13 mouse cellular contexts compared by ENCODE assay signal in the genomic region with DNA sequence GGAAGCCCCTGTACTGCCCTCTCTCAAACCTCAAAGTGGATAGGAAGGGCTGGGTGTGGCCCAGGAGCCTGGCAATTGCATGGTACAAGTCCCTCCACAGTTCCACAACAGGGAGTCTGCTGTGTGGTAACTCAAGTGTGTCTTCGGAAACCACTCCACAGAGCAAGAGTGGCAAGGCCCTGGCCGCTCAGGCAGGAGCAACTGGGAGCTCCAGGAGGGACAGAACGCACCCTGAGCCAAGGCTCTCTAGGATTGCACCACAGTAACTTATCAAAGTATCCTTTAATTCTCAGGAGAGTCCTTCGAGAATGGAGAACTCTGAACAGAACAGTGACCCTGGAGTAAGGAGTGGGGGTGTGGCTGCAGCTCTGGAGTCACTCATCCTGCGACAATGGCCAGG. TPM values are rescaled to one million over a fixed set of nuclear protein-coding genes. Genes with fewer than 3 reads are reported as not detected.
DNase-seq lines count a peak whose midpoint lies in the region; ATAC-seq and TF ChIP-seq lines count a peak whose summit lies in the region.
"Had no signal": no experiment of that assay in that cellular context is flagged by ENCODE, and none has a peak within 500 bp of the region (broad histone marks: within the 10 kb centered on the region; RNA-seq: fewer than 3 reads in every experiment).

No protein-coding gene starts in this region.

- H3K27ac ChIP-seq in heart, postnatal 0 days (ENCODE audit: low read depth): peak overlapping the region; percentile 79
- H3K27ac ChIP-seq in liver, embryonic 12.5 days: peak overlapping the region; percentile 17; the same call in 1 of the 2 replicates
- no peak overlapping the region for H3K27ac ChIP-seq in liver, postnatal 0 days (ENCODE audit: low read depth)
- H3K27ac ChIP-seq in limb, embryonic 10.5 days: peak overlapping the region; percentile 19; the same call in 1 of the 2 replicates
- H3K27ac ChIP-seq: hindbrain, embryonic 15.5 days had no signal

- H3K4me3 ChIP-seq in heart, postnatal 0 days (ENCODE audit: low read depth, low read length): no peak overlapping the region
- H3K4me3 ChIP-seq in liver, embryonic 12.5 days: no peak overlapping the region
- H3K4me3 ChIP-seq in liver, postnatal 0 days (ENCODE audit: low read depth, low read length): no peak overlapping the region
- no peak overlapping the region for H3K4me3 ChIP-seq in limb, embryonic 10.5 days
- H3K4me3 ChIP-seq: hindbrain, embryonic 15.5 days; myocyte had no signal

- H3K4me1 ChIP-seq in heart, postnatal 0 days (ENCODE audit: control insufficient read depth, insufficient read depth): peaks cover 28% of the 10 kb centered on the region
- peaks cover 75% of the 10 kb centered on the region for H3K4me1 ChIP-seq in liver, embryonic 12.5 days
- H3K4me1 ChIP-seq in liver, postnatal 0 days (ENCODE audit: insufficient read depth): peaks cover 31% of the 10 kb centered on the region
- H3K4me1 ChIP-seq in limb, embryonic 10.5 days: peaks cover 27% of the 10 kb centered on the region

- DNase-seq in heart, postnatal 0 days (ENCODE audit: low spot score): no peak
- no peak for DNase-seq in heart, postnatal 10 days
- no peak for DNase-seq in liver, postnatal 0 days
- no peak for DNase-seq in limb, embryonic 10.5 days (ENCODE audit: low spot score)
- DNase-seq in lung, postnatal 10 days: peak; percentile 44
- no peak for DNase-seq in cerebellum, postnatal 4 days (ENCODE audit: low spot score in 2 of 2)
- DNase-seq: adrenal gland, postnatal 36 days; cerebellum, adult 11 months; embryo, embryonic 11 days had no signal

- no peak overlapping the region for H3K9ac ChIP-seq in heart, postnatal 0 days (replicated peaks; ENCODE audit: low read depth, low read length)
- H3K9ac ChIP-seq in liver, embryonic 12.5 days: no peak overlapping the region; the same call in 1 of the 2 replicates
- H3K9ac ChIP-seq in liver, postnatal 0 days (replicated peaks): no peak overlapping the region
- H3K9ac ChIP-seq: hindbrain, embryonic 15.5 days had no signal

- no peaks in the 10 kb centered on the region for H3K27me3 ChIP-seq in heart, postnatal 0 days (ENCODE audit: control insufficient read depth, insufficient read depth, low read length)
- H3K27me3 ChIP-seq in liver, embryonic 12.5 days (replicated peaks): no peaks in the 10 kb centered on the region
- no peaks in the 10 kb centered on the region for H3K27me3 ChIP-seq in liver, postnatal 0 days (ENCODE audit: insufficient read depth, low read length)
- no peaks in the 10 kb centered on the region for H3K27me3 ChIP-seq in limb, embryonic 10.5 days (ENCODE audit: low read depth, poor library complexity, severe bottlenecking)
- H3K27me3 ChIP-seq: hindbrain, embryonic 15.5 days had no signal

- H3K36me3 ChIP-seq in heart, postnatal 0 days (replicated peaks; ENCODE audit: control insufficient read depth, insufficient read depth, low read length): peaks cover 29% of the 10 kb centered on the region
- peaks cover 58% of the 10 kb centered on the region for H3K36me3 ChIP-seq in liver, embryonic 12.5 days
- H3K36me3 ChIP-seq in liver, postnatal 0 days (replicated peaks; ENCODE audit: insufficient read depth, low read length): peaks cover 41% of the 10 kb centered on the region
- peaks cover 58% of the 10 kb centered on the region for H3K36me3 ChIP-seq in limb, embryonic 10.5 days

- no peak overlapping the region for H3K4me2 ChIP-seq in heart, postnatal 0 days (ENCODE audit: low read depth, low read length)
- no peak overlapping the region for H3K4me2 ChIP-seq in liver, embryonic 12.5 days
- H3K4me2 ChIP-seq in liver, postnatal 0 days (ENCODE audit: low read depth, low read length): no peak overlapping the region
- H3K4me2 ChIP-seq: hindbrain, embryonic 15.5 days had no signal

- intact Hi-C loops in heart, postnatal 10 days (cut with DNase I): loop anchor here (2.0 kb wide), 2 partner anchors 39 to 47 kb away; partner anchors contain the start of genes Abca7 and Cnn2

- H3K9me3 ChIP-seq in heart, postnatal 0 days (replicated peaks; ENCODE audit: control insufficient read depth, low read length): no peaks in the 10 kb centered on the region
- H3K9me3 ChIP-seq in liver, embryonic 12.5 days (replicated peaks): no peaks in the 10 kb centered on the region
- no peaks in the 10 kb centered on the region for H3K9me3 ChIP-seq in liver, postnatal 0 days (ENCODE audit: low read length)
- no peaks in the 10 kb centered on the region for H3K9me3 ChIP-seq in limb, embryonic 10.5 days (replicated peaks)
- H3K9me3 ChIP-seq: hindbrain, embryonic 15.5 days had no signal

- TF ChIP-seq CTCF in heart, postnatal 0 days (IDR thresholded peaks at IDR 0.05; ENCODE audit: low read depth): no peak
- TF ChIP-seq CTCF in liver, postnatal 0 days (IDR thresholded peaks at IDR 0.05; ENCODE audit: low read depth): no peak

- no peak for ATAC-seq in heart, postnatal 0 days (ENCODE audit: insufficient read depth, low read depth)
- ATAC-seq in liver, embryonic 12.5 days: no peak
- ATAC-seq in liver, postnatal 0 days: no peak
- no peak for ATAC-seq in megakaryocyte-erythroid progenitor cell, adult 5-6 weeks (replicated peaks; ENCODE audit: low FRiP score, low TSS enrichment, poor library complexity, severe bottlenecking)

- WGBS in heart, postnatal 0 days: 78% methylated on average over 5 of the region's 5 CpGs
- WGBS in liver, embryonic 12.5 days (ENCODE audit: insufficient replicate concordance): 82% methylated on average over 5 of the region's 5 CpGs
- 85% methylated on average over 5 of the region's 5 CpGs for WGBS in liver, postnatal 0 days (ENCODE audit: insufficient replicate concordance)
- 95% methylated on average over 5 of the region's 5 CpGs for WGBS in limb, embryonic 10.5 days

- TF ChIP-seq EP300 in heart, postnatal 0 days (IDR thresholded peaks at IDR 0.05; ENCODE audit: low read depth): no peak
- TF ChIP-seq EP300 in liver, postnatal 0 days (IDR thresholded peaks at IDR 0.05; ENCODE audit: low read depth): no peak

RNA-seq across cellular contexts. Expression of gene Polr2e, which starts 3.9 kb away (rescaled TPM):
- total RNA-seq in heart, postnatal 0 days (2014; rRNA removed; ENCODE audit: low replicate concordance): 70.6 and 106 TPM in 2 replicates
- 120 and 123 TPM in 2 replicates for polyA plus RNA-seq in heart, postnatal 0 days (2015; fragmentation: Nextera tagmentation; extraction: Ambion mirVana)
- total RNA-seq in heart, postnatal 10 days (2021): 10 to 100 TPM; 79.0 to 79.1 TPM
- 142 and 147 TPM in 2 replicates for polyA plus RNA-seq in liver, embryonic 12.5 days (2016; fragmentation: Nextera tagmentation; extraction: Ambion mirVana)
- 57.0 and 58.3 TPM in 2 replicates for polyA plus RNA-seq in liver, postnatal 0 days (2015; fragmentation: Nextera tagmentation; extraction: Ambion mirVana)
- 319 and 357 TPM in 2 replicates for polyA plus RNA-seq in limb, embryonic 10.5 days (2016; fragmentation: Nextera tagmentation; extraction: Ambion mirVana)
- total RNA-seq in megakaryocyte-erythroid progenitor cell, adult 5-6 weeks (2014; fragmentation: Nextera tagmentation): 145 and 157 TPM in 2 replicates
- total RNA-seq in megakaryocyte-erythroid progenitor cell, adult 5-6 weeks (2017): 142 and 150 TPM in 2 replicates

RNA-seq across cellular contexts. Expression of gene Gpx4, which starts 11.3 kb away (rescaled TPM):
- 490 and 500 TPM in 2 replicates for total RNA-seq in heart, postnatal 0 days (2014; rRNA removed; ENCODE audit: low replicate concordance)
- 874 and 900 TPM in 2 replicates for polyA plus RNA-seq in heart, postnatal 0 days (2015; fragmentation: Nextera tagmentation; extraction: Ambion mirVana)
- total RNA-seq in heart, postnatal 10 days (2021): 100 to 1,000 TPM; 551 to 562 TPM
- 682 and 685 TPM in 2 replicates for polyA plus RNA-seq in liver, embryonic 12.5 days (2016; fragmentation: Nextera tagmentation; extraction: Ambion mirVana)
- 537 and 560 TPM in 2 replicates for polyA plus RNA-seq in liver, postnatal 0 days (2015; fragmentation: Nextera tagmentation; extraction: Ambion mirVana)
- 589 and 631 TPM in 2 replicates for polyA plus RNA-seq in limb, embryonic 10.5 days (2016; fragmentation: Nextera tagmentation; extraction: Ambion mirVana)
- total RNA-seq in megakaryocyte-erythroid progenitor cell, adult 5-6 weeks (2014; fragmentation: Nextera tagmentation): 566 and 603 TPM in 2 replicates
- total RNA-seq in megakaryocyte-erythroid progenitor cell, adult 5-6 weeks (2017): 483 and 498 TPM in 2 replicates

RNA-seq across cellular contexts. Expression of gene Arhgap45, which starts 19.2 kb away (rescaled TPM):
- total RNA-seq in heart, postnatal 0 days (2014; rRNA removed; ENCODE audit: low replicate concordance): 3.9 and 11.0 TPM in 2 replicates
- polyA plus RNA-seq in heart, postnatal 0 days (2015; fragmentation: Nextera tagmentation; extraction: Ambion mirVana): 1.9 TPM in 2 replicates
- 1 to 10 TPM; 5.0 to 6.1 TPM for total RNA-seq in heart, postnatal 10 days (2021)
- 22.3 and 22.8 TPM in 2 replicates for polyA plus RNA-seq in liver, embryonic 12.5 days (2016; fragmentation: Nextera tagmentation; extraction: Ambion mirVana)
- polyA plus RNA-seq in liver, postnatal 0 days (2015; fragmentation: Nextera tagmentation; extraction: Ambion mirVana): 12.1 and 14.2 TPM in 2 replicates
- 14.9 and 15.5 TPM in 2 replicates for polyA plus RNA-seq in limb, embryonic 10.5 days (2016; fragmentation: Nextera tagmentation; extraction: Ambion mirVana)
- total RNA-seq in megakaryocyte-erythroid progenitor cell, adult 5-6 weeks (2014; fragmentation: Nextera tagmentation): 76.2 and 103 TPM in 2 replicates
- 52.8 and 64.4 TPM in 2 replicates for total RNA-seq in megakaryocyte-erythroid progenitor cell, adult 5-6 weeks (2017)

RNA-seq across cellular contexts. Expression of gene Abca7, which starts 39.4 kb away (rescaled TPM):
- 10.4 and 11.4 TPM in 2 replicates for total RNA-seq in heart, postnatal 0 days (2014; rRNA removed; ENCODE audit: low replicate concordance)
- 1.9 TPM in 2 replicates for polyA plus RNA-seq in heart, postnatal 0 days (2015; fragmentation: Nextera tagmentation; extraction: Ambion mirVana)
- total RNA-seq in heart, postnatal 10 days (2021): 1 to 10 TPM; 7.8 to 8.2 TPM
- polyA plus RNA-seq in liver, embryonic 12.5 days (2016; fragmentation: Nextera tagmentation; extraction: Ambion mirVana): 10.5 and 12.1 TPM in 2 replicates
- 2.5 and 3.1 TPM in 2 replicates for polyA plus RNA-seq in liver, postnatal 0 days (2015; fragmentation: Nextera tagmentation; extraction: Ambion mirVana)
- polyA plus RNA-seq in limb, embryonic 10.5 days (2016; fragmentation: Nextera tagmentation; extraction: Ambion mirVana): 2.0 and 2.3 TPM in 2 replicates
- 27.0 and 32.9 TPM in 2 replicates for total RNA-seq in megakaryocyte-erythroid progenitor cell, adult 5-6 weeks (2014; fragmentation: Nextera tagmentation)
- 11.0 and 12.1 TPM in 2 replicates for total RNA-seq in megakaryocyte-erythroid progenitor cell, adult 5-6 weeks (2017)

RNA-seq across cellular contexts. Expression of gene Cnn2, which starts 47.3 kb away (rescaled TPM):
- 142 and 158 TPM in 2 replicates for total RNA-seq in heart, postnatal 0 days (2014; rRNA removed; ENCODE audit: low replicate concordance)
- 126 and 149 TPM in 2 replicates for polyA plus RNA-seq in heart, postnatal 0 days (2015; fragmentation: Nextera tagmentation; extraction: Ambion mirVana)
- total RNA-seq in heart, postnatal 10 days (2021): 10 to 100 TPM; 60.3 to 65.6 TPM
- 68.2 and 75.4 TPM in 2 replicates for polyA plus RNA-seq in liver, embryonic 12.5 days (2016; fragmentation: Nextera tagmentation; extraction: Ambion mirVana)
- polyA plus RNA-seq in liver, postnatal 0 days (2015; fragmentation: Nextera tagmentation; extraction: Ambion mirVana): 40.7 and 42.8 TPM in 2 replicates
- polyA plus RNA-seq in limb, embryonic 10.5 days (2016; fragmentation: Nextera tagmentation; extraction: Ambion mirVana): 261 and 301 TPM in 2 replicates
- 18.0 and 24.6 TPM in 2 replicates for total RNA-seq in megakaryocyte-erythroid progenitor cell, adult 5-6 weeks (2014; fragmentation: Nextera tagmentation)
- total RNA-seq in megakaryocyte-erythroid progenitor cell, adult 5-6 weeks (2017): 13.8 and 25.6 TPM in 2 replicates
